Mouse (Mus musculus) forebrain, embryonic 10.5 days (tissue): ENCODE measurements around the gene Clstn2. TPM values are rescaled to one million over a fixed set of nuclear protein-coding genes. Genes with fewer than 3 reads are reported as not detected.

Experiments used
- DNase-seq: peaks from one replicate; pipeline ENCODE4 v3.0.0-alpha.2; 2017; ENCODE audit warnings: low spot score; ENCODE audit errors: extremely low spot score
- H3K27ac ChIP-seq: fragments of 300-500 bp; sonication (generic); 2 replicates; pipeline ENCODE4 v1.5.1; 2016; ENCODE audit warnings: mild to moderate bottlenecking
- H3K27me3 ChIP-seq: fragments of 300-500 bp; sonication (generic); 2 replicates; pipeline ENCODE4 v1.6.1; 2016; ENCODE audit warnings: mild to moderate bottlenecking; ENCODE audit not compliant: poor library complexity, severe bottlenecking
- H3K36me3 ChIP-seq: fragments of 300-500 bp; sonication (generic); replicated peaks from 2 replicates; pipeline ENCODE4 v1.6.1; 2016; ENCODE audit warnings: mild to moderate bottlenecking, moderate library complexity
- H3K4me1 ChIP-seq: fragments of 300-500 bp; sonication (generic); 2 replicates; pipeline ENCODE4 v1.6.1; 2016
- H3K4me3 ChIP-seq: fragments of 300-500 bp; sonication (generic); 2 replicates; pipeline ENCODE4 v1.5.1; 2016; ENCODE audit warnings: mild to moderate bottlenecking, moderate library complexity
- H3K9me3 ChIP-seq: fragments of 300-500 bp; sonication (generic); 2 replicates; pipeline ENCODE4 v1.6.1; 2016; ENCODE audit warnings: mild to moderate bottlenecking, moderate library complexity
- WGBS: fragments of 180-500 bp; shearing (Covaris S2); methylation state at CpG from one replicate; pipeline ENCODE4 v1.1.7; 2016; 5-methylcytosine and 5-hydroxymethylcytosine counted together
- polyA plus RNA-seq: library from polyadenylated mRNA; unstranded; fragments of >200 nt; fragmentation: Nextera tagmentation; extraction: Ambion mirVana; gene quantifications from 2 replicates; pipeline ENCODE4 v1.2.1, GENCODE M21; 2016

Clstn2 gene
- polyA plus RNA-seq, 1 experiment from 2014 or later, result 0.40 TPM

DNA sequence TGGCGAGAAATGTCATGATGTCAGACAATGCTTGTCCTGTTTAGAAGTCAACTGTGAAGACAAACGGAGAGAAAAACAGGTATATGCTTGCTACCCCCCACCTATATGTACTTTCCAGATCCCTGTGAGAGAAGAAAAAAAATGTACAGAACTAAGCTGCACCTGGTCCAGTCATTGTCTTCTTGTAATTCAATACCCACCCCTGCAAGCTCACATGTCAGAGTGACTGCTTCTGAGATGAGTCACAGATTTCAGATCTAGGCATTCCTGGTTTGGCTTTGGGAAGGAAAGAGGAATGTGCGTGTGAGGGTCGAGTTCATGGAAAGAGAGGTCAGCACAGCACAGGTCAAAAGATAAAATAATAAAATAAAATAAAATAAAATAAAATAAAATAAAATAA, 397.6 kb downstream of the Clstn2 start:
- no peak for DNase-seq
- no peak overlapping the region for H3K4me3 ChIP-seq
- H3K9me3 ChIP-seq, result no peaks in the 10 kb centered on the region
- no peaks in the 10 kb centered on the region for H3K4me1 ChIP-seq
- no peaks in the 10 kb centered on the region for H3K36me3 ChIP-seq
- H3K27me3 ChIP-seq, result no peaks in the 10 kb centered on the region
- no peak overlapping the region for H3K27ac ChIP-seq
- WGBS, result 83% methylated on average over 4 of the region's 4 CpGs

GRCm38 (mm10) chr9:97634831-97635230, 398.1 kb downstream of the Clstn2 start:
- H3K36me3 ChIP-seq, result no peaks in the 10 kb centered on the region
- H3K9me3 ChIP-seq, result no peaks in the 10 kb centered on the region
- H3K4me3 ChIP-seq, result no peak overlapping the region
- no peak for DNase-seq
- WGBS, result 78% methylated on average over 3 of the region's 3 CpGs
- no peaks in the 10 kb centered on the region for H3K4me1 ChIP-seq
- H3K27ac ChIP-seq, result no peak overlapping the region
- H3K27me3 ChIP-seq, result no peaks in the 10 kb centered on the region

GRCm38 (mm10) chr9:97629180-97629579, 403.8 kb downstream of the Clstn2 start:
- WGBS, result 58% methylated on average over 3 of the region's 3 CpGs
- no peak for DNase-seq

GRCm38 (mm10) chr9:97628361-97628908, 404.5 kb downstream of the Clstn2 start:
- H3K27ac ChIP-seq, result no peak overlapping the region
- no peaks in the 10 kb centered on the region for H3K27me3 ChIP-seq
- WGBS, result 59% methylated on average over 6 of the region's 6 CpGs
- H3K36me3 ChIP-seq, result no peaks in the 10 kb centered on the region
- no peaks in the 10 kb centered on the region for H3K9me3 ChIP-seq
- no peak for DNase-seq
- H3K4me3 ChIP-seq, result no peak overlapping the region
- H3K4me1 ChIP-seq, result peaks cover 12% of the 10 kb centered on the region; the same call in 1 of the 2 replicates

More at GRCm38 (mm10) chr9:97629180-97629579, 403.8 kb downstream of the Clstn2 start:
- Histone ChIP-seq H3K27me3 (no peaks in the 10 kb centered on the region), H3K27ac (no peak overlapping the region), H3K9me3 (no peaks in the 10 kb centered on the region), H3K4me3 (no peak overlapping the region), H3K4me1 (peaks cover 12% of the 10 kb centered on the region; the same call in 1 of the 2 replicates), H3K36me3 (no peaks in the 10 kb centered on the region)

GRCm38 (mm10) chr9:97627916-97628315, 405.1 kb downstream of the Clstn2 start:
- Histone ChIP-seq H3K27ac (no peak overlapping the region), H3K36me3 (no peaks in the 10 kb centered on the region), H3K4me3 (no peak overlapping the region), H3K4me1 (peaks cover 12% of the 10 kb centered on the region; the same call in 1 of the 2 replicates), H3K9me3 (no peaks in the 10 kb centered on the region), H3K27me3 (no peaks in the 10 kb centered on the region)
- no peak for DNase-seq
- 95% methylated on average over 3 of the region's 3 CpGs for WGBS

- Histone ChIP-seq H3K4me1 (no peaks in the 10 kb centered on the region), H3K27me3 (no peaks in the 10 kb centered on the region), H3K36me3 (no peaks in the 10 kb centered on the region), H3K9me3 (no peaks in the 10 kb centered on the region), H3K4me3 (no peak overlapping the region), H3K27ac (no peak overlapping the region)
- 86% methylated on average over 7 of the region's 7 CpGs for WGBS
- no peak for DNase-seq
Observed at GRCm38 (mm10) chr9:97610566-97610965, 422.4 kb downstream of the Clstn2 start.

- Histone ChIP-seq H3K27ac (no peak overlapping the region), H3K4me1 (peaks cover 12% of the 10 kb centered on the region; the same call in 1 of the 2 replicates), H3K27me3 (no peaks in the 10 kb centered on the region), H3K4me3 (no peak overlapping the region), H3K36me3 (no peaks in the 10 kb centered on the region), H3K9me3 (no peaks in the 10 kb centered on the region)
- WGBS, result 69% methylated on average over 8 of the region's 8 CpGs
- no peak for DNase-seq
Observed at GRCm38 (mm10) chr9:97603729-97604128, 429.3 kb downstream of the Clstn2 start.

GRCm38 (mm10) chr9:97602476-97602875, 430.5 kb downstream of the Clstn2 start:
- DNase-seq, result no peak
- H3K27ac ChIP-seq, result no peak overlapping the region
- 85% methylated on average over 5 of the region's 5 CpGs for WGBS
- H3K4me1 ChIP-seq, result peaks cover 12% of the 10 kb centered on the region; the same call in 1 of the 2 replicates
- no peaks in the 10 kb centered on the region for H3K27me3 ChIP-seq
- no peaks in the 10 kb centered on the region for H3K36me3 ChIP-seq
- no peak overlapping the region for H3K4me3 ChIP-seq
- no peaks in the 10 kb centered on the region for H3K9me3 ChIP-seq

DNA sequence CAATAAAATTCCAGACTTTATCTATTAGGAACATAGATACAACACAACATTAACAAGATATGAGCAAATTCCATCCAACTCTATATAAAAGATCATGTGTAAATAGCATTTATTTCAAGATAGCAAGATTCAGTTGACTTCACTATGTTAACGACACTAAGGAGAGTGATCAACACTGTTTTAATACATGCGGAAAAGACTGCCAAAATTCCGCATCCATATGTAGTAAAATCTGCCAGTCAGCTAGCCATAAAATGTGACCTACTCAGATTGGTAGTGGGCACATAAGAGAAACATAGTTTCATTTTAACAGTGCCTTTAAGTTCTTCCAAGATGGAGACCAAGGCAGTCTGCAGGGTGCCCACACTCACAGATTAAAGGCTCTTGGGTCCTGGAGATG, 434.0 kb downstream of the Clstn2 start:
- Histone ChIP-seq H3K27me3 (no peaks in the 10 kb centered on the region), H3K9me3 (no peaks in the 10 kb centered on the region), H3K4me3 (no peak overlapping the region), H3K36me3 (no peaks in the 10 kb centered on the region), H3K4me1 (peaks cover 12% of the 10 kb centered on the region; the same call in 1 of the 2 replicates), H3K27ac (no peak overlapping the region)
- 95% methylated on average over 3 of the region's 3 CpGs for WGBS
- DNase-seq, result no peak

DNA sequence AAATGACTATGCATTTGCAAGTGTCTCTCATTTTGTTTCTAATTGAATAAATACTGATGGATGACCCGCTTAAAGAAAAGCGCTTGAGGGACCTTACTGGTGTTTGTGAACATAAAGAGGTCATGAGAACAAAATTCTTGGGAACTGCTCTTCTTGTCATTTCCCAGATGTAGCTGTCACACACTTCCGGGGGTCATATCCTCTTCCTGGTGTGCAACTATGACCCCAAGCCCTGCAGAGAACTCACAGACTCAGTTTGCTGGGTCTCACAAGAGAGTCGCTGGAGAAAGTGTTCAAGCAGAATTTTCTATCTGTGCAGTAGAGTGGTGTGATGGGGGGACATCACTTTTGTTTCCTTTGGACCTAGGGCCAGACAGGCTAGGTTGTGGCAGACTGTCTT, 442.3 kb downstream of the Clstn2 start:
- Histone ChIP-seq H3K9me3 (no peaks in the 10 kb centered on the region), H3K4me1 (peaks cover 3% of the 10 kb centered on the region; the same call in 1 of the 2 replicates), H3K4me3 (no peak overlapping the region), H3K27me3 (no peaks in the 10 kb centered on the region), H3K27ac (no peak overlapping the region), H3K36me3 (no peaks in the 10 kb centered on the region)
- 92% methylated on average over 4 of the region's 4 CpGs for WGBS
- DNase-seq, result no peak

DNA sequence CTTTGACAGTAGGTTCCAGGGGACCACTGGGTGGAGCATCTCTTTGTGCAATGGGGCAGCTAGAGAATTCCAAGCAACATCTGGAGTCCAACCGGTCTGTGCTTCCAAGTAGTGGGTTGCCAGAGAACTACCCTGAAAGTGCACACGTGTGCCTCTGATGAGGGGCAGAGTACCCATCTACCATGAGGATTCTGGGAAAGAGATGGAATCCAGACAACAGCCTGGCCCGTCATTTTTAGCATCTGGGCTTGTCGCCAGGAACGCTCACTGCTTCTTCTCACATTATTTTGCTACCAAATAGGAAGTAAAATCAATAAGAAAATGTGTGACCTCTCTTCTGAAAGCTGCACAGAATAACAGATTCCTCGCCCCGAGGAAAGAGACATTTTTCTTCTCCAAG, 462.1 kb downstream of the Clstn2 start:
- no peak overlapping the region for H3K4me3 ChIP-seq
- no peaks in the 10 kb centered on the region for H3K27me3 ChIP-seq
- 90% methylated on average over 7 of the region's 7 CpGs for WGBS
- no peaks in the 10 kb centered on the region for H3K9me3 ChIP-seq
- DNase-seq, result no peak
- H3K4me1 ChIP-seq, result no peaks in the 10 kb centered on the region
- H3K36me3 ChIP-seq, result no peaks in the 10 kb centered on the region
- no peak overlapping the region for H3K27ac ChIP-seq

DNA sequence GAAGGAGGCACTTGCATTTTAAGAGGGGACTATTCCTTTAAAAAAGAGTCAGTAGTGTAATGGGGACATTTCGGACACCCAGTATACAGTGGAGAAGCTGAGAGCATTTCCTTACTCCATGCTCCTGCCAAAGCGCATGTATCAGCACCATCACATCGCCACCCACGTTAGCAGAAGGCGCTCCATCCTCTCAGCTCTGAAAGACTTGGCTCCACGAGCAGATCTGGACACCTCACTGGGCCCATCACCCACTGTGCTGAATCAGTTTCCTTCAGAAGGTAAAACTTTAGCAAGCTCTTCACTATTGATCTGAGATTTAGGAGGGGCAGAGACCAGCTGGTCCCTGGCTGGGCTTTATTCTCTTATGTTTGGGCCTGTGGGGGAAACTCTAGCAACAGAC, 469.9 kb downstream of the Clstn2 start:
- Histone ChIP-seq H3K27me3 (no peaks in the 10 kb centered on the region), H3K36me3 (no peaks in the 10 kb centered on the region), H3K4me3 (no peak overlapping the region), H3K27ac (no peak overlapping the region), H3K4me1 (peaks cover 11% of the 10 kb centered on the region), H3K9me3 (no peaks in the 10 kb centered on the region)
- WGBS, result 92% methylated on average over 6 of the region's 6 CpGs
- no peak for DNase-seq

- DNase-seq, result no peak
- 92% methylated on average over 4 of the region's 4 CpGs for WGBS
- no peaks in the 10 kb centered on the region for H3K27me3 ChIP-seq
Observed at GRCm38 (mm10) chr9:97544359-97544758, 488.6 kb downstream of the Clstn2 start.

DNA sequence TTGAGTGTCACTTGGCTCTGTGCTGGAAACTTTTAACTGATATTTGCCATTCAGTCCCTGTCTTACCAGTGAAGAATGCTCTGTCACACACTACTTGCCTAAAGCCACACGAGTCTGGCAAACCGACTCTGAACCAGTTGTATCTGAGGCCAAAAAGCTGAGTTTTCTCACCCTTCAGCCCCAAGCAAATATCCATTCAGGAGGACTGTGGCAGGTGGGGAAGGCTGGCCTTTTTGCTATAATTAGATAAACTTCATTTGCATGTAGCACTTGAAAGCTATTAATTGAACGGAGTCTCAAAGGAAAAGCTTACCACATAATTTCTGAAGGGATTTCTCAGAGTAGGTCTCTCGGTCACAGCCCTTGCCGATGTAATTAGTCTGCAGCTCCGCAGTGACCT, 491.6 kb downstream of the Clstn2 start:
- Histone ChIP-seq H3K4me1 (0 out of 2 replicates have a peak, but pooled peaks cover 3% of the 10 kb centered on the region), H3K27ac (no peak overlapping the region), H3K36me3 (no peaks in the 10 kb centered on the region), H3K9me3 (no peaks in the 10 kb centered on the region), H3K4me3 (no peak overlapping the region), H3K27me3 (no peaks in the 10 kb centered on the region)
- DNase-seq, result no peak
- WGBS, result 86% methylated on average over 6 of the region's 6 CpGs

More at GRCm38 (mm10) chr9:97544359-97544758, 488.6 kb downstream of the Clstn2 start:
- H3K36me3 ChIP-seq, result no peaks in the 10 kb centered on the region
- no peak overlapping the region for H3K4me3 ChIP-seq
- no peaks in the 10 kb centered on the region for H3K4me1 ChIP-seq
- H3K9me3 ChIP-seq, result no peaks in the 10 kb centered on the region
- no peak overlapping the region for H3K27ac ChIP-seq
